Mouse (Mus musculus): ENCODE measurements around the gene Ebf1. TPM values are rescaled to one million over a fixed set of nuclear protein-coding genes. Genes with fewer than 3 reads are reported as not detected.

Gene Ebf1
- polyA plus RNA-seq, 1 experiment: 2.7 TPM

GRCm38 (mm10) chr11:44881056-44881683 lies 264.1 kb downstream of the Ebf1 start:
- Histone ChIP-seq H3K4me2 (ENCODE audit: low read depth) (no peak overlapping the region), H3K27me3 (ENCODE audit: control insufficient read depth, insufficient read depth, insufficient read length) (no peaks in the 10 kb centered on the region), H3K36me3 (ENCODE audit: control insufficient read depth, insufficient read depth) (no peaks in the 10 kb centered on the region), H3K79me2 (ENCODE audit: control insufficient read depth, insufficient read depth) (no peaks in the 10 kb centered on the region), H3ac (ENCODE audit: control insufficient read depth, insufficient read length) (no peak overlapping the region), H3K4me3 (no peak overlapping the region)
- TF ChIP-seq MAX (IDR thresholded peaks at IDR 0.05; ENCODE audit: low read depth) (no peak), POLR2AphosphoS2 (IDR thresholded peaks at IDR 0.05; ENCODE audit: insufficient read length, low read depth) (no peak), CEBPB (IDR thresholded peaks at IDR 0.05; ENCODE audit: insufficient read depth, poor library complexity, severe bottlenecking) (no peak), POLR2A (IDR thresholded peaks at IDR 0.05; ENCODE audit: insufficient read length, low read depth) (no peak), MYOG (IDR thresholded peaks at IDR 0.05; ENCODE audit: control insufficient read depth in 1 of 3, insufficient read depth in 1 of 3, insufficient read length in 2 of 3, low read depth in 2 of 3) (no peak), USF1 (IDR thresholded peaks at IDR 0.05; ENCODE audit: low read depth) (no peak), TCF3 (IDR thresholded peaks at IDR 0.05; ENCODE audit: insufficient read length, low read depth) (no peak), TCF12 (IDR thresholded peaks at IDR 0.05; ENCODE audit: insufficient read depth, poor library complexity, severe bottlenecking) (no peak), E2F4 (IDR thresholded peaks at IDR 0.05; ENCODE audit: insufficient read depth) (no peak), SRF (IDR thresholded peaks at IDR 0.05; ENCODE audit: control insufficient read depth, insufficient read length, low read depth) (no peak), REST (IDR thresholded peaks at IDR 0.05; ENCODE audit: insufficient read depth, insufficient read length) (no peak), MYOD1 (IDR thresholded peaks at IDR 0.05; ENCODE audit: control insufficient read depth in 1 of 3, insufficient read length in 2 of 3, low read depth in 2 of 3) (no peak)

- Histone ChIP-seq H3ac (ENCODE audit: control insufficient read depth, insufficient read length) (no peak overlapping the region), H3K36me3 (ENCODE audit: control insufficient read depth, insufficient read depth) (no peaks in the 10 kb centered on the region), H3K79me2 (ENCODE audit: control insufficient read depth, insufficient read depth) (no peaks in the 10 kb centered on the region), H3K4me2 (ENCODE audit: low read depth) (no peak overlapping the region), H3K4me3 (no peak overlapping the region), H3K27me3 (ENCODE audit: control insufficient read depth, insufficient read depth, insufficient read length) (no peaks in the 10 kb centered on the region)
- TF ChIP-seq MYOD1 (IDR thresholded peaks at IDR 0.05; ENCODE audit: control insufficient read depth in 1 of 3, insufficient read length in 2 of 3, low read depth in 2 of 3) (no peak), POLR2AphosphoS2 (IDR thresholded peaks at IDR 0.05; ENCODE audit: insufficient read length, low read depth) (no peak), TCF12 (IDR thresholded peaks at IDR 0.05; ENCODE audit: insufficient read depth, poor library complexity, severe bottlenecking) (no peak), MYOG (IDR thresholded peaks at IDR 0.05; ENCODE audit: control insufficient read depth in 1 of 3, insufficient read depth in 1 of 3, insufficient read length in 2 of 3, low read depth in 2 of 3) (no peak), POLR2A (IDR thresholded peaks at IDR 0.05; ENCODE audit: insufficient read length, low read depth) (no peak), SRF (IDR thresholded peaks at IDR 0.05; ENCODE audit: control insufficient read depth, insufficient read length, low read depth) (no peak), E2F4 (IDR thresholded peaks at IDR 0.05; ENCODE audit: insufficient read depth) (no peak), USF1 (IDR thresholded peaks at IDR 0.05; ENCODE audit: low read depth) (no peak), REST (IDR thresholded peaks at IDR 0.05; ENCODE audit: insufficient read depth, insufficient read length) (no peak), MAX (IDR thresholded peaks at IDR 0.05; ENCODE audit: low read depth) (no peak)
These were observed 265.4 kb downstream of the Ebf1 start for GRCm38 (mm10) chr11:44882476-44882970.

DNA sequence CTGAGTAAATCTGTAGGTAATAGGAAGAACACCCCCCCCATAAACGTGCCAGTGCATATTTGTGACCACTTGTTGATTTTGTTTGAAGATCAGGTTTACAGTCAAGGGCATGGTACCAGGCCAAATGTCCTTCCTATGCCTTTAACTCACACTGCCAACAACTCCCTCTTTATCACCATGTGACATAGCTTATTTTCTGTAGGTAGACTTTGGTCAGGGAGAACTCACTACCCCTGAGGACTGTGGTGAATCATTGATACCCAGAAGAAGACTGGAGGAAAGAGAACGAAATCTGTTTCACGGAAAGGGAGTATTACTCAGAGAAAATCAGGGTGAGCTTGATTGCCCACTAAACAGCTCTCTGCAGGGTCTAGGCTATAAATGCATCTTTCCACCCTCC lies 267.2 kb downstream of the Ebf1 start:
- H3K27me3 ChIP-seq (ENCODE audit: control insufficient read depth, insufficient read depth, insufficient read length): no peaks in the 10 kb centered on the region
- H3K4me3 ChIP-seq: no peak overlapping the region
- H3K79me2 ChIP-seq (ENCODE audit: control insufficient read depth, insufficient read depth): no peaks in the 10 kb centered on the region
- no peak for TF ChIP-seq MYOD1 (IDR thresholded peaks at IDR 0.05; ENCODE audit: control insufficient read depth in 1 of 3, insufficient read length in 2 of 3, low read depth in 2 of 3)
- TF ChIP-seq REST (IDR thresholded peaks at IDR 0.05; ENCODE audit: insufficient read depth, insufficient read length): no peak
- no peak for TF ChIP-seq MAX (IDR thresholded peaks at IDR 0.05; ENCODE audit: low read depth)
- TF ChIP-seq CEBPB (IDR thresholded peaks at IDR 0.05; ENCODE audit: insufficient read depth, poor library complexity, severe bottlenecking): no peak
- TF ChIP-seq MYOG (IDR thresholded peaks at IDR 0.05; ENCODE audit: control insufficient read depth in 1 of 3, insufficient read depth in 1 of 3, insufficient read length in 2 of 3, low read depth in 2 of 3): no peak
- no peak for TF ChIP-seq TCF12 (IDR thresholded peaks at IDR 0.05; ENCODE audit: insufficient read depth, poor library complexity, severe bottlenecking)
- TF ChIP-seq POLR2AphosphoS2 (IDR thresholded peaks at IDR 0.05; ENCODE audit: insufficient read length, low read depth): no peak
- TF ChIP-seq USF1 (IDR thresholded peaks at IDR 0.05; ENCODE audit: low read depth): no peak
- TF ChIP-seq POLR2A (IDR thresholded peaks at IDR 0.05; ENCODE audit: insufficient read length, low read depth): no peak
- TF ChIP-seq E2F4 (IDR thresholded peaks at IDR 0.05; ENCODE audit: insufficient read depth): no peak
- TF ChIP-seq TCF3 (IDR thresholded peaks at IDR 0.05; ENCODE audit: insufficient read length, low read depth): no peak
- TF ChIP-seq SRF (IDR thresholded peaks at IDR 0.05; ENCODE audit: control insufficient read depth, insufficient read length, low read depth): no peak
- no peak overlapping the region for H3ac ChIP-seq (ENCODE audit: control insufficient read depth, insufficient read length)
- H3K4me2 ChIP-seq (ENCODE audit: low read depth): no peak overlapping the region
- no peaks in the 10 kb centered on the region for H3K36me3 ChIP-seq (ENCODE audit: control insufficient read depth, insufficient read depth)

- H3K4me2 ChIP-seq (ENCODE audit: low read depth): no peak overlapping the region
- H3K27me3 ChIP-seq (ENCODE audit: control insufficient read depth, insufficient read depth, insufficient read length): no peaks in the 10 kb centered on the region
- TF ChIP-seq E2F4 (IDR thresholded peaks at IDR 0.05; ENCODE audit: insufficient read depth): no peak
- no peak for TF ChIP-seq MYOD1 (IDR thresholded peaks at IDR 0.05; ENCODE audit: control insufficient read depth in 1 of 3, insufficient read length in 2 of 3, low read depth in 2 of 3)
- TF ChIP-seq MAX (IDR thresholded peaks at IDR 0.05; ENCODE audit: low read depth): no peak
- TF ChIP-seq CEBPB (IDR thresholded peaks at IDR 0.05; ENCODE audit: insufficient read depth, poor library complexity, severe bottlenecking): no peak
- no peak for TF ChIP-seq MYOG (IDR thresholded peaks at IDR 0.05; ENCODE audit: control insufficient read depth in 1 of 3, insufficient read depth in 1 of 3, insufficient read length in 2 of 3, low read depth in 2 of 3)
- no peak for TF ChIP-seq POLR2A (IDR thresholded peaks at IDR 0.05; ENCODE audit: insufficient read length, low read depth)
- no peak for TF ChIP-seq SRF (IDR thresholded peaks at IDR 0.05; ENCODE audit: control insufficient read depth, insufficient read length, low read depth)
- TF ChIP-seq USF1 (IDR thresholded peaks at IDR 0.05; ENCODE audit: low read depth): no peak
- TF ChIP-seq TCF12 (IDR thresholded peaks at IDR 0.05; ENCODE audit: insufficient read depth, poor library complexity, severe bottlenecking): no peak
- no peak for TF ChIP-seq REST (IDR thresholded peaks at IDR 0.05; ENCODE audit: insufficient read depth, insufficient read length)
- TF ChIP-seq POLR2AphosphoS2 (IDR thresholded peaks at IDR 0.05; ENCODE audit: insufficient read length, low read depth): no peak
- no peaks in the 10 kb centered on the region for H3K36me3 ChIP-seq (ENCODE audit: control insufficient read depth, insufficient read depth)
- H3K4me3 ChIP-seq: no peak overlapping the region
- no peaks in the 10 kb centered on the region for H3K79me2 ChIP-seq (ENCODE audit: control insufficient read depth, insufficient read depth)
- H3ac ChIP-seq (ENCODE audit: control insufficient read depth, insufficient read length): no peak overlapping the region
These were observed 269.8 kb downstream of the Ebf1 start for GRCm38 (mm10) chr11:44886897-44887296.

All from myocyte (in vitro differentiated cells).